Mouse (Mus musculus) lung, adult 2 months (tissue): ENCODE measurements around the gene Ublcp1.

Experiments used
- CTCF ChIP-seq: fragments of 200-500 bp; IDR thresholded peaks from 2 replicates; pipeline ENCODE4 v1.5.1; 2011; ENCODE audit warnings: mild to moderate bottlenecking, low read length, control low read depth; ENCODE audit not compliant: insufficient read depth
- POLR2A ChIP-seq: fragments of 200-500 bp; IDR thresholded peaks from 2 replicates; pipeline ENCODE4 v1.6.1; 2011; ENCODE audit warnings: low read depth, mild to moderate bottlenecking, control low read depth, low read length, borderline replicate concordance; ENCODE audit errors: extremely low read depth

DNA sequence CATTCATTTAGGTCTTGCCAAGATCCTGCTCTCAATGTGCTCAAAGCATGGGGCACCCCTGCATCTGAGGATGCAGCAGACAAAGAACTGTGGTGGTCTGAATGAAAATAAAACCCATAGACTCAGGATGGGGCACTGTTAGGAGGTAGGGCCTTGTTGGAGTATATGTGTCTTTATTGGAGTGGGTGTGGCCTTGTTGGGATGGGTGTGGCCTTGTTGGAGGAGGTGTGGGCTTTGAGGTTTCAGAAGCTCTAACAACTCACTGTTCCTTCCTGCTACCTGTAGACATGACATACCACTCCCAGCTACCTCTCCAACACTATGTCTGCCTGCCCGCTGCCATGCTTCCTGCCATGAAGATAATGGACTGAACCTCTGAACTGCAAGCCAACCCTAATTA is 18.8 kb upstream of the Ublcp1 start:
- TF ChIP-seq CTCF: no peak
- no peak for TF ChIP-seq POLR2A
